Mouse (Mus musculus) lung, adult 2 months (tissue): ENCODE measurements around the gene Cd247.

Source experiments
- CTCF ChIP-seq: fragments of 200-500 bp; IDR thresholded peaks from 2 replicates; pipeline ENCODE4 v1.5.1; 2011; ENCODE audit warnings: mild to moderate bottlenecking, low read length, control low read depth; ENCODE audit not compliant: insufficient read depth
- POLR2A ChIP-seq: fragments of 200-500 bp; IDR thresholded peaks from 2 replicates; pipeline ENCODE4 v1.6.1; 2011; ENCODE audit warnings: low read depth, mild to moderate bottlenecking, control low read depth, low read length, borderline replicate concordance; ENCODE audit errors: extremely low read depth

DNA sequence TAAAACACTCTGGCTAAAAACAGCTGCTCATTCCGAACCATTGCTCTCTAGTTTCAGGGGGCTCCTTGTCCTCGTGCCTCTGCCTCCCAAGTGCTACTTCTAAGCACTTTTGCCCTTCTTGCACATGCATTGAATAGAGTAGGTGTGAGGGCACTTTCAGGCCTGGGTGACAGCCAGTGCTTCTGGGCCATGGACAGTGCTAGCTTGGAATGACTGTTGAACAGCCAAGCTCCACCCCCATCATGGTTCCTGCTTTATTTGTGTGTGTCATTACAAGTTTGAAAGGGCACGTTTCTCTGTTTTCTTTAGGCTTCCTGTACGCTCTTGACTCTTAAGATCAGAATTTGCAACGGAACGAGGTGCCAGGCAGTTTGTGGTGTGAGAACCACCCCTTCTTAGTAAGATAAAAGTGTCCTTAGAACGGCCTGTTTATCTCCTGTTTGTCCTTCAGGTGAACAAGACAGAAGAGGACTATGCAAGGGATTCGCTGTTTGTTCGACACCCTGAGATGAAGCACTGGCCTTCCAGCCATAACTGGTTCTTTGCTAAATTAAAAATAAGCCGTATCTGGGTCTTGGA, 18.2 kb upstream of the Cd247 start:
- TF ChIP-seq CTCF, result no peak
- TF ChIP-seq POLR2A, result no peak
